Mouse (Mus musculus) liver, embryonic 14.5 days (tissue): ENCODE results near the gene Slx4.

Source experiments
- CTCF ChIP-seq: IDR thresholded peaks from 2 replicates; pipeline ENCODE4 v1.5.1; 2016; ENCODE audit warnings: antibody characterized with exemption, low read depth, control low read depth
- EP300 ChIP-seq: IDR thresholded peaks from 2 replicates; pipeline ENCODE4 v1.6.1; 2016; ENCODE audit warnings: antibody characterized with exemption, low read depth

DNA sequence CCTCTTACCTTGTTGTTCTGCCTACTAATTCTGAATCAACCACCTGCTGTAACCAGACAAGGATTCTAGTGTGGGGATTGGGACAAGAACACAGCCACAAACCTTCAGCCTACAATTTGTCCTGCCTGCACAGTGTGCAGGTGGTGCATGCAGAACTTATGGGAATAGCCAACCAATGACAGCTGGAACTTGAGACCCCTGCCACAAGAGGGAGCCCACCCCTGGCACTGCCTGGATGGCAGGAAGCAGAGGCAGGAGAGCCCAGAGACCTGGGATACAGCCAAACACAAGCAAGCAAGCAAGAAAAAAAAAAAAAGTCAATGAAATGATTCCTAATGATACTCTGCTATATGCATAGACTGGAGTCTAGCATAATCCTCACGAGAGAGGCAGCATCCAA lies 17.7 kb upstream of the Slx4 start:
- TF ChIP-seq EP300 (no peak), CTCF (no peak)
